Mouse (Mus musculus): ENCODE data around the gene Ass1. TPM values are rescaled to one million over a fixed set of nuclear protein-coding genes. Genes with fewer than 3 reads are reported as not detected.

Gene Ass1
- polyA plus RNA-seq, 1 experiment, result 168 TPM

GRCm38 (mm10) chr2:31448756-31449440 is 21.1 kb upstream of the Ass1 start:
- Histone ChIP-seq H3K36me3 (ENCODE audit: control insufficient read depth, insufficient read depth, low read length, poor library complexity, severe bottlenecking) (no peaks in the 10 kb centered on the region), H3K4me1 (ENCODE audit: control insufficient read depth, insufficient read depth, low read length) (peaks cover under 1% of the 10 kb centered on the region), H3K27me3 (ENCODE audit: control insufficient read depth, insufficient read depth, low read length, poor library complexity, severe bottlenecking) (no peaks in the 10 kb centered on the region), H3K27ac (ENCODE audit: insufficient read depth, low read length) (no peak overlapping the region), H3K9me3 (replicated peaks; ENCODE audit: control insufficient read depth, insufficient read depth, low read length, poor library complexity, severe bottlenecking) (no peaks in the 10 kb centered on the region), H3K9ac (ENCODE audit: low read depth, poor library complexity, severe bottlenecking) (no peak overlapping the region), H3K4me3 (ENCODE audit: low read depth, low read length) (no peak overlapping the region)
- TF ChIP-seq EP300 (IDR thresholded peaks at IDR 0.05; ENCODE audit: insufficient read depth, low read depth, low read length) (no peak), CTCF (IDR thresholded peaks at IDR 0.05; ENCODE audit: low read depth, low read length) (no peak), POLR2A (IDR thresholded peaks at IDR 0.05; ENCODE audit: insufficient read depth, low read length) (no peak)

GRCm38 (mm10) chr2:31449441-31449815 is 20.6 kb upstream of the Ass1 start:
- H3K9ac ChIP-seq (ENCODE audit: low read depth, poor library complexity, severe bottlenecking), result no peak overlapping the region
- no peaks in the 10 kb centered on the region for H3K36me3 ChIP-seq (ENCODE audit: control insufficient read depth, insufficient read depth, low read length, poor library complexity, severe bottlenecking)
- no peak overlapping the region for H3K27ac ChIP-seq (ENCODE audit: insufficient read depth, low read length)
- no peak overlapping the region for H3K4me3 ChIP-seq (ENCODE audit: low read depth, low read length)
- H3K4me1 ChIP-seq (ENCODE audit: control insufficient read depth, insufficient read depth, low read length), result peaks cover 3% of the 10 kb centered on the region
- no peaks in the 10 kb centered on the region for H3K9me3 ChIP-seq (replicated peaks; ENCODE audit: control insufficient read depth, insufficient read depth, low read length, poor library complexity, severe bottlenecking)
- TF ChIP-seq CTCF (IDR thresholded peaks at IDR 0.05; ENCODE audit: low read depth, low read length), result no peak
- no peak for TF ChIP-seq POLR2A (IDR thresholded peaks at IDR 0.05; ENCODE audit: insufficient read depth, low read length)
- no peak for TF ChIP-seq EP300 (IDR thresholded peaks at IDR 0.05; ENCODE audit: insufficient read depth, low read depth, low read length)
- no peaks in the 10 kb centered on the region for H3K27me3 ChIP-seq (ENCODE audit: control insufficient read depth, insufficient read depth, low read length, poor library complexity, severe bottlenecking)

- Histone ChIP-seq H3K4me1 (ENCODE audit: control insufficient read depth, insufficient read depth, low read length) (peaks cover 3% of the 10 kb centered on the region), H3K9ac (ENCODE audit: low read depth, poor library complexity, severe bottlenecking) (no peak overlapping the region), H3K27me3 (ENCODE audit: control insufficient read depth, insufficient read depth, low read length, poor library complexity, severe bottlenecking) (no peaks in the 10 kb centered on the region), H3K36me3 (ENCODE audit: control insufficient read depth, insufficient read depth, low read length, poor library complexity, severe bottlenecking) (no peaks in the 10 kb centered on the region), H3K27ac (ENCODE audit: insufficient read depth, low read length) (no peak overlapping the region), H3K4me3 (ENCODE audit: low read depth, low read length) (no peak overlapping the region), H3K9me3 (replicated peaks; ENCODE audit: control insufficient read depth, insufficient read depth, low read length, poor library complexity, severe bottlenecking) (no peaks in the 10 kb centered on the region)
- TF ChIP-seq POLR2A (IDR thresholded peaks at IDR 0.05; ENCODE audit: insufficient read depth, low read length), result no peak
- TF ChIP-seq EP300 (IDR thresholded peaks at IDR 0.05; ENCODE audit: insufficient read depth, low read depth, low read length), result no peak
- TF ChIP-seq CTCF (IDR thresholded peaks at IDR 0.05; ENCODE audit: low read depth, low read length), result no peak
Measured at GRCm38 (mm10) chr2:31449902-31450301, 20.1 kb upstream of the Ass1 start.

GRCm38 (mm10) chr2:31450661-31451060 is 19.3 kb upstream of the Ass1 start:
- peaks cover 3% of the 10 kb centered on the region for H3K4me1 ChIP-seq (ENCODE audit: control insufficient read depth, insufficient read depth, low read length)
- H3K27me3 ChIP-seq (ENCODE audit: control insufficient read depth, insufficient read depth, low read length, poor library complexity, severe bottlenecking), result no peaks in the 10 kb centered on the region
- H3K27ac ChIP-seq (ENCODE audit: insufficient read depth, low read length), result no peak overlapping the region
- no peak overlapping the region for H3K4me3 ChIP-seq (ENCODE audit: low read depth, low read length)
- TF ChIP-seq POLR2A (IDR thresholded peaks at IDR 0.05; ENCODE audit: insufficient read depth, low read length) (no peak), EP300 (IDR thresholded peaks at IDR 0.05; ENCODE audit: insufficient read depth, low read depth, low read length) (no peak), CTCF (IDR thresholded peaks at IDR 0.05; ENCODE audit: low read depth, low read length) (no peak)
- no peak overlapping the region for H3K9ac ChIP-seq (ENCODE audit: low read depth, poor library complexity, severe bottlenecking)
- no peaks in the 10 kb centered on the region for H3K36me3 ChIP-seq (ENCODE audit: control insufficient read depth, insufficient read depth, low read length, poor library complexity, severe bottlenecking)
- no peaks in the 10 kb centered on the region for H3K9me3 ChIP-seq (replicated peaks; ENCODE audit: control insufficient read depth, insufficient read depth, low read length, poor library complexity, severe bottlenecking)

GRCm38 (mm10) chr2:31451530-31451929 is 18.5 kb upstream of the Ass1 start:
- Histone ChIP-seq H3K9me3 (replicated peaks; ENCODE audit: control insufficient read depth, insufficient read depth, low read length, poor library complexity, severe bottlenecking) (no peaks in the 10 kb centered on the region), H3K4me3 (ENCODE audit: low read depth, low read length) (no peak overlapping the region), H3K27me3 (ENCODE audit: control insufficient read depth, insufficient read depth, low read length, poor library complexity, severe bottlenecking) (no peaks in the 10 kb centered on the region), H3K4me1 (ENCODE audit: control insufficient read depth, insufficient read depth, low read length) (peaks cover 3% of the 10 kb centered on the region), H3K27ac (ENCODE audit: insufficient read depth, low read length) (no peak overlapping the region), H3K9ac (ENCODE audit: low read depth, poor library complexity, severe bottlenecking) (no peak overlapping the region), H3K36me3 (ENCODE audit: control insufficient read depth, insufficient read depth, low read length, poor library complexity, severe bottlenecking) (no peaks in the 10 kb centered on the region)
- no peak for TF ChIP-seq EP300 (IDR thresholded peaks at IDR 0.05; ENCODE audit: insufficient read depth, low read depth, low read length)
- no peak for TF ChIP-seq CTCF (IDR thresholded peaks at IDR 0.05; ENCODE audit: low read depth, low read length)
- no peak for TF ChIP-seq POLR2A (IDR thresholded peaks at IDR 0.05; ENCODE audit: insufficient read depth, low read length)

- no peaks in the 10 kb centered on the region for H3K9me3 ChIP-seq (replicated peaks; ENCODE audit: control insufficient read depth, insufficient read depth, low read length, poor library complexity, severe bottlenecking)
- peak overlapping the region; percentile 14; the same call in 1 of the 2 replicates for H3K4me3 ChIP-seq (ENCODE audit: low read depth, low read length)
- peaks cover 3% of the 10 kb centered on the region for H3K4me1 ChIP-seq (ENCODE audit: control insufficient read depth, insufficient read depth, low read length)
- H3K27ac ChIP-seq (ENCODE audit: insufficient read depth, low read length), result no peak overlapping the region
- TF ChIP-seq EP300 (IDR thresholded peaks at IDR 0.05; ENCODE audit: insufficient read depth, low read depth, low read length) (no peak), POLR2A (IDR thresholded peaks at IDR 0.05; ENCODE audit: insufficient read depth, low read length) (no peak), CTCF (IDR thresholded peaks at IDR 0.05; ENCODE audit: low read depth, low read length) (no peak)
- H3K36me3 ChIP-seq (ENCODE audit: control insufficient read depth, insufficient read depth, low read length, poor library complexity, severe bottlenecking), result no peaks in the 10 kb centered on the region
- no peaks in the 10 kb centered on the region for H3K27me3 ChIP-seq (ENCODE audit: control insufficient read depth, insufficient read depth, low read length, poor library complexity, severe bottlenecking)
- H3K9ac ChIP-seq (ENCODE audit: low read depth, poor library complexity, severe bottlenecking), result peak overlapping the region; percentile 15
Measured at GRCm38 (mm10) chr2:31453011-31453410, 17.0 kb upstream of the Ass1 start.

All from ES-Bruce4 (cell line).